Comparison of ENCODE assay signal across 18 mouse cellular contexts in genomic region chr2:173113796-173114195, GRCm38 (mm10). TPM values are rescaled to one million over a fixed set of nuclear protein-coding genes. Genes with fewer than 3 reads are reported as not detected.
DNase-seq lines count a peak whose midpoint lies in the region; ATAC-seq and TF ChIP-seq lines count a peak whose summit lies in the region.
"Not testable (repeated sequence)": the region's sequence is repeated elsewhere in the genome, so short reads cannot be mapped to it uniquely, and the experiment has no call there.
"Had no signal": no experiment of that assay in that cellular context is flagged by ENCODE, and none has a peak within 500 bp of the region (broad histone marks: within the 10 kb centered on the region; RNA-seq: fewer than 3 reads in every experiment).

No protein-coding gene starts in this region.

- in situ Hi-C loops in CH12.LX (cut with MboI; ENCODE audit: low pct_ligation_motif_present, low pct_unique_long_range_greater_than_20kb, low sequenced_read_pairs) = not testable (repeated sequence)

- WGBS in heart, adult 2 months = 67% methylated on average over 3 of the region's 3 CpGs
- 64% methylated on average over 3 of the region's 3 CpGs for WGBS in kidney, postnatal 0 days
- 40% methylated on average over 3 of the region's 3 CpGs for WGBS in liver, embryonic 14.5 days (ENCODE audit: insufficient replicate concordance)
- WGBS in small intestine, adult 2 months = 59% methylated on average over 3 of the region's 3 CpGs

- H3K79me2 ChIP-seq in CH12.LX (replicated peaks; ENCODE audit: control insufficient read depth, extremely low read depth, insufficient read depth, poor library complexity, severe bottlenecking); heart, adult 2 months (replicated peaks; ENCODE audit: control insufficient read depth, insufficient read depth, low read length): not testable (repeated sequence)

- not testable (repeated sequence) for H3K27ac ChIP-seq in CH12.LX (ENCODE audit: insufficient read depth, low read depth); heart, adult 2 months; kidney, postnatal 0 days; liver, embryonic 14.5 days; small intestine, adult 2 months (ENCODE audit: insufficient read depth, low read depth, low read length)

- TF ChIP-seq EP300 in CH12.LX (IDR thresholded peaks at IDR 0.05; ENCODE audit: low read length); heart, adult 2 months (IDR thresholded peaks at IDR 0.05; ENCODE audit: insufficient read depth, low read depth, low read length); liver, embryonic 14.5 days (IDR thresholded peaks at IDR 0.05; ENCODE audit: low read depth): not testable (repeated sequence)

- not testable (repeated sequence) for H3K4me1 ChIP-seq in CH12.LX (ENCODE audit: control insufficient read depth in 1 of 2, insufficient read depth in 2 of 2); heart, adult 2 months (ENCODE audit: control insufficient read depth, insufficient read depth, low read length); kidney, postnatal 0 days (replicated peaks; ENCODE audit: insufficient read depth, low read length); liver, embryonic 14.5 days (replicated peaks; ENCODE audit: control insufficient read depth in 2 of 2, insufficient read depth in 2 of 2, low read length in 1 of 2); small intestine, adult 2 months (ENCODE audit: control insufficient read depth, insufficient read depth, insufficient read length, low read length)

- H3K9me3 ChIP-seq in CH12.LX (replicated peaks; ENCODE audit: low read length); kidney, postnatal 0 days (replicated peaks; ENCODE audit: low read length); liver, embryonic 14.5 days (ENCODE audit: control insufficient read depth, low read length): not testable (repeated sequence)

- dilution Hi-C loops in CH12.LX (cut with MboI; ENCODE audit: extremely low pct_ligation_motif_present, extremely low pct_unique_long_range_greater_than_20kb, low sequenced_read_pairs) = not testable (repeated sequence)

- intact Hi-C loops in heart, adult 2 months (cut with DNase I) = not testable (repeated sequence)

- not testable (repeated sequence) for TF ChIP-seq POLR2A in CH12.LX (IDR thresholded peaks at IDR 0.05; ENCODE audit: low read depth, low read length); brain, embryonic 14.5 days (IDR thresholded peaks at IDR 0.05; ENCODE audit: borderline replicate concordance, extremely low read depth, insufficient read depth, insufficient read length, poor library complexity, severe bottlenecking); heart, adult 2 months (IDR thresholded peaks at IDR 0.05; ENCODE audit: insufficient read depth, low read depth, low read length); small intestine, adult 2 months (IDR thresholded peaks at IDR 0.05; ENCODE audit: low read depth, low read length)

- H3K36me3 ChIP-seq in CH12.LX (replicated peaks in 1 of 2; ENCODE audit: control insufficient read depth in 1 of 2, insufficient read depth in 1 of 2, low read length in 1 of 2); heart, adult 2 months (ENCODE audit: control insufficient read depth, insufficient read depth, low read length); kidney, postnatal 0 days (ENCODE audit: insufficient read depth, low read length); liver, embryonic 14.5 days (replicated peaks; ENCODE audit: control insufficient read depth, insufficient read depth, low read depth); small intestine, adult 2 months (ENCODE audit: control insufficient read depth, insufficient read depth, low read length): not testable (repeated sequence)

- H3K9ac ChIP-seq in CH12.LX (ENCODE audit: insufficient read depth, low read depth); heart, adult 2 months (ENCODE audit: low read depth, low read length); kidney, postnatal 0 days (ENCODE audit: low read depth, low read length); liver, embryonic 14.5 days (replicated peaks): not testable (repeated sequence)

- not testable (repeated sequence) for TF ChIP-seq RAD21 in CH12.LX (IDR thresholded peaks at IDR 0.05; ENCODE audit: low read depth, low read length)

- H3K4me2 ChIP-seq in CH12.LX (ENCODE audit: insufficient read depth, low read depth, poor library complexity, severe bottlenecking); kidney, postnatal 0 days (ENCODE audit: low read length); liver, embryonic 14.5 days (ENCODE audit: low read depth): not testable (repeated sequence)

- peak; percentile 18 to 23; a peak in 2 of 4 replicates for TF ChIP-seq CTCF in CH12.LX (conservative IDR thresholded peaks at IDR 0.05 in 1 of 2, IDR thresholded peaks at IDR 0.05 in 1 of 2; ENCODE audit: low read depth in 2 of 2, low read length in 2 of 2)
- TF ChIP-seq CTCF in brain, embryonic 14.5 days (IDR thresholded peaks at IDR 0.05; ENCODE audit: borderline replicate concordance, extremely low read depth, insufficient read depth, insufficient read length) = peak; percentile 33; the same call in 1 of the 2 replicates
- TF ChIP-seq CTCF in heart, adult 2 months (IDR thresholded peaks at IDR 0.05) = peak; percentile 22; the same call in 1 of the 2 replicates
- peak; percentile 29; the same call in 1 of the 2 replicates for TF ChIP-seq CTCF in kidney, postnatal 0 days (IDR thresholded peaks at IDR 0.05; ENCODE audit: low read depth)
- peak; percentile 59 for TF ChIP-seq CTCF in liver, embryonic 14.5 days (IDR thresholded peaks at IDR 0.05; ENCODE audit: low read depth)
- peak; percentile 21; the same call in 1 of the 2 replicates for TF ChIP-seq CTCF in small intestine, adult 2 months (IDR thresholded peaks at IDR 0.05; ENCODE audit: extremely low read depth, insufficient read length, insufficient replicate concordance, low read depth, low read length)

- not testable (repeated sequence) for ATAC-seq in kidney, postnatal 0 days (replicated peaks; ENCODE audit: low FRiP score, low read depth); liver, embryonic 14.5 days (ENCODE audit: insufficient read depth)

- H3K4me3 ChIP-seq in CH12.LX (replicated peaks in 1 of 3; ENCODE audit: low read depth in 2 of 3, low read length in 2 of 3, poor library complexity in 1 of 3); heart, adult 2 months; kidney, postnatal 0 days (replicated peaks; ENCODE audit: low read depth, low read length); liver, embryonic 14.5 days (ENCODE audit: insufficient read depth in 1 of 2, low read depth in 2 of 2, low read length in 2 of 2); small intestine, adult 2 months (ENCODE audit: low read depth, low read length): not testable (repeated sequence)

- DNase-seq in CH12.LX (ENCODE audit: extremely low read depth); brain, embryonic 14.5 days (ENCODE audit: low read depth); heart, adult 2 months; kidney, postnatal 0 days (ENCODE audit: low spot score); liver, embryonic 14.5 days (ENCODE audit: low read depth in 3 of 3, low spot score in 3 of 3): not testable (repeated sequence)
- peak; percentile 57 for DNase-seq in R1 (ENCODE audit: low read depth, low spot score)

- peaks cover 33% of the 10 kb centered on the region for H3K27me3 ChIP-seq in CH12.LX (replicated peaks)
- not testable (repeated sequence) for H3K27me3 ChIP-seq in heart, adult 2 months (ENCODE audit: control insufficient read depth, insufficient read depth, low read length); kidney, postnatal 0 days (ENCODE audit: insufficient read depth, low read length); liver, embryonic 14.5 days (ENCODE audit: control insufficient read depth, insufficient read depth, low read length); small intestine, adult 2 months (ENCODE audit: control insufficient read depth, insufficient read depth, low read length)

RNA-seq across cellular contexts. Expression of gene Ctcfl, which starts 5.5 kb away (rescaled TPM):
- total RNA-seq in CH12.LX (2012; rRNA removed) (not detected in 2 replicates), CH12.LX (2014; rRNA removed) (not detected in 2 replicates)
- polyA plus RNA-seq in CH12.LX (2012; ENCODE audit: insufficient read length, low read depth) = 0.11 TPM in 1 of 2 replicates, not detected in the other
- polyA plus RNA-seq in brain, embryonic 14.5 days (2012; rRNA removed) = not detected in 2 replicates
- total RNA-seq in heart, adult 2 months (2021) = under 1 TPM; 0.08 to 0.11 TPM
- polyA plus RNA-seq in heart, adult 2 months (2012; rRNA removed) = 0.06 TPM in 1 of 2 replicates, not detected in the other
- polyA plus RNA-seq in kidney, postnatal 0 days (2015; fragmentation: Nextera tagmentation; extraction: Ambion mirVana) = 0.08 TPM in 1 of 2 replicates, not detected in the other
- polyA plus RNA-seq in liver, embryonic 14.5 days (2012; rRNA removed) = 0.01 and 0.02 TPM in 2 replicates
- not detected in 2 replicates for polyA plus RNA-seq in liver, embryonic 14.5 days (2014; fragmentation: Nextera tagmentation; extraction: Ambion mirVana)
- 0.05 TPM in 1 of 2 replicates, not detected in the other for polyA plus RNA-seq in small intestine, adult 2 months (2012; rRNA removed)
- total RNA-seq: adrenal gland, adult 18-20 months; gastrocnemius, postnatal 14 days had no signal
- polyA plus RNA-seq: CD4-positive, CD25-positive, alpha-beta regulatory T cell, adult 4 months; cortical plate, adult 2 months; forebrain, embryonic 11.5 days; frontal cortex, adult 2 months had no signal

RNA-seq across cellular contexts. Expression of gene Pck1, which starts 39.1 kb away (rescaled TPM):
- total RNA-seq in CH12.LX (2012; rRNA removed) (0.13 TPM in 2 replicates), CH12.LX (2014; rRNA removed) (0.08 and 0.11 TPM in 2 replicates)
- polyA plus RNA-seq in CH12.LX (2012; ENCODE audit: insufficient read length, low read depth) = 0.11 TPM in 1 of 2 replicates, not detected in the other
- not detected in 2 replicates for polyA plus RNA-seq in brain, embryonic 14.5 days (2012; rRNA removed)
- total RNA-seq in heart, adult 2 months (2021) = 10 to 100 TPM; 18.0 to 20.5 TPM
- 12.4 and 35.3 TPM in 2 replicates for polyA plus RNA-seq in heart, adult 2 months (2012; rRNA removed)
- polyA plus RNA-seq in kidney, postnatal 0 days (2015; fragmentation: Nextera tagmentation; extraction: Ambion mirVana) = 47.2 and 67.8 TPM in 2 replicates
- polyA plus RNA-seq in liver, embryonic 14.5 days (2012; rRNA removed) = 0.15 and 0.16 TPM in 2 replicates
- polyA plus RNA-seq in liver, embryonic 14.5 days (2014; fragmentation: Nextera tagmentation; extraction: Ambion mirVana) = 0.13 and 0.18 TPM in 2 replicates
- polyA plus RNA-seq in small intestine, adult 2 months (2012; rRNA removed) = 5.2 and 46.3 TPM in 2 replicates
- polyA plus RNA-seq: activated CD4-positive, CD25-positive, alpha-beta regulatory T cell, adult 4 months; CD4-positive, CD25-positive, alpha-beta regulatory T cell, adult 4 months; embryonic facial prominence, embryonic 12.5 days; forebrain, embryonic 11.5 days; forebrain, embryonic 15.5 days; hindbrain, embryonic 10.5 days; hindbrain, embryonic 14.5 days had no signal
